Mouse (Mus musculus) testis, adult 2 months (tissue): ENCODE measurements at regions not wholly inside any gene's neighbourhood (a gene's known extent, or its start where the extent isn't known, plus 50 kb on each side); places are given as distances from the start of the nearest gene placed in this dataset.

ENCODE experiments used
- CTCF ChIP-seq: fragments of 200-500 bp; IDR thresholded peaks from 2 replicates; pipeline ENCODE4 v1.5.1; 2012; ENCODE audit warnings: low read depth, mild to moderate bottlenecking, inconsistent platforms, low read length, moderate library complexity; ENCODE audit not compliant: control insufficient read depth, insufficient read depth, insufficient replicate concordance
- POLR2A ChIP-seq: fragments of 200-500 bp; IDR thresholded peaks from 2 replicates; pipeline ENCODE4 v1.6.1; 2012; ENCODE audit warnings: low read depth, mild to moderate bottlenecking, inconsistent platforms, low read length, moderate library complexity; ENCODE audit not compliant: control insufficient read depth

- TF ChIP-seq POLR2A (no peak), CTCF (no peak)
Observed at GRCm38 (mm10) chr2:134716531-134716930, 69.3 kb upstream of the Plcb1 start.
